Mouse (Mus musculus): Measurements from ENCODE around the gene Slc25a21.

- TF ChIP-seq CTCF (conservative IDR thresholded peaks at IDR 0.05; ENCODE audit: insufficient read depth, insufficient read length, low read depth, low read length) (no peak), POLR2A (IDR thresholded peaks at IDR 0.05; ENCODE audit: low read depth, low read length) (no peak)
These were observed 18.5 kb downstream of the Slc25a21 start for GRCm38 (mm10) chr12:57178818-57179217.

Data from kidney, adult 2 months (tissue).